Comparison of ENCODE assay signal across 8 mouse cellular contexts in the genomic region with DNA sequence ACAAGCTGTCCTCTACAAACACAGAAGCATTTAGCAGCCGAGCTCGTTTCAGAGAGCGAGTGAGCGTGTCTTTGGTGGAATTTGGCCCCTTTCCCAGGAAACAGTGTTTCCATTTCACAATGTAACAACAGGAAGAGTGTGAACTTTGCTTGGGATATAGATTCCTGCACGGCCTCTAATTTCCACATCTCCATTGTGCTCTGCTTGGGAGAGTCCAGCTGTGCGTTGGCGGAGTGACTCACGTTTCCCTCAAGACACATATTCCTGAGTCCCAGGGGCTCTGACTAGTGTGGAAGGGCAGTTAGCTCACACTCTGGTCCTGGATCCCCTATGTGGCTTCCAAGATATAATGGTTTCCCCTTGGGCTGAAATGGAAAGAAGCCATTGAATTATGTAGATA. TPM values are rescaled to one million over a fixed set of nuclear protein-coding genes. Genes with fewer than 3 reads are reported as not detected.
DNase-seq lines count a peak whose midpoint lies in the region; ATAC-seq and TF ChIP-seq lines count a peak whose summit lies in the region.

No protein-coding gene starts in this region.

- peak; percentile 64; the same call in 1 of the 2 replicates for ATAC-seq in limb, embryonic 14.5 days (ENCODE audit: low FRiP score, low read depth)
- ATAC-seq in stomach, embryonic 15.5 days (ENCODE audit: insufficient read depth, low FRiP score, low read depth) = peak; percentile 44; the same call in 1 of the 2 replicates
- no peak for ATAC-seq in megakaryocyte progenitor cell, adult 5-6 weeks (replicated peaks; ENCODE audit: poor library complexity)

- intact Hi-C loops in left cerebral cortex, adult 2 months (cut with DNase I) = loop anchor here (5.0 kb wide), 1 partner anchor 202 kb away; no protein-coding TSS in a partner anchor

- no peaks in the 10 kb centered on the region for H3K36me3 ChIP-seq in limb, embryonic 14.5 days (ENCODE audit: control insufficient read depth, insufficient read depth, low read length)
- no peaks in the 10 kb centered on the region for H3K36me3 ChIP-seq in limb, embryonic 10.5 days
- H3K36me3 ChIP-seq in stomach, embryonic 15.5 days = no peaks in the 10 kb centered on the region

- no peaks in the 10 kb centered on the region for H3K9me3 ChIP-seq in limb, embryonic 14.5 days (ENCODE audit: control insufficient read depth, low read length)
- no peaks in the 10 kb centered on the region for H3K9me3 ChIP-seq in limb, embryonic 10.5 days (replicated peaks)
- H3K9me3 ChIP-seq in stomach, embryonic 15.5 days = no peaks in the 10 kb centered on the region

- TF ChIP-seq POLR2A in limb, embryonic 14.5 days (IDR thresholded peaks at IDR 0.05; ENCODE audit: borderline replicate concordance, extremely low read depth, insufficient read depth, insufficient read length) = no peak

- H3K9ac ChIP-seq in limb, embryonic 14.5 days (ENCODE audit: low read depth, low read length, severe bottlenecking) = no peak overlapping the region
- H3K9ac ChIP-seq in stomach, embryonic 15.5 days = no peak overlapping the region

- no peak overlapping the region for H3K4me3 ChIP-seq in limb, embryonic 14.5 days (replicated peaks; ENCODE audit: low read length)
- no peak overlapping the region for H3K4me3 ChIP-seq in limb, embryonic 10.5 days
- H3K4me3 ChIP-seq in stomach, embryonic 15.5 days (replicated peaks) = no peak overlapping the region
- H3K4me3 ChIP-seq in left cerebral cortex, adult 2 months = no peak overlapping the region

- H3K4me2 ChIP-seq in limb, embryonic 14.5 days (replicated peaks; ENCODE audit: low read depth, low read length, severe bottlenecking) = no peak overlapping the region
- H3K4me2 ChIP-seq in stomach, embryonic 15.5 days = 0 out of 2 replicates have a peak overlapping the region, but pooled peaks have one; percentile 5

- no peak for TF ChIP-seq CTCF in left cerebral cortex, adult 2 months (IDR thresholded peaks at IDR 0.05)

- no peak overlapping the region for H3K27ac ChIP-seq in limb, embryonic 14.5 days (replicated peaks; ENCODE audit: low read depth, low read length)
- no peak overlapping the region for H3K27ac ChIP-seq in limb, embryonic 10.5 days
- H3K27ac ChIP-seq in stomach, embryonic 15.5 days = peak overlapping the region; percentile 63
- no peak overlapping the region; the same call in 1 of the 2 replicates for H3K27ac ChIP-seq in left cerebral cortex, adult 2 months

- peak; percentile 73 for DNase-seq in limb, embryonic 14.5 days (ENCODE audit: low spot score)
- no peak for DNase-seq in limb, embryonic 10.5 days (ENCODE audit: low spot score)
- DNase-seq in heart, adult 18-20 months = peak; percentile 76 to 86
- DNase-seq in kidney, postnatal 25 days = peak; percentile 44 to 46
- DNase-seq in left cerebral cortex, adult 2 months (ENCODE audit: extremely low spot score in 1 of 2, low spot score in 2 of 2) = no peak
- no peak for DNase-seq in embryo, embryonic 10 days (ENCODE audit: low spot score)

- WGBS in limb, embryonic 14.5 days = 49% methylated on average over 8 of the region's 8 CpGs
- 79% methylated on average over 8 of the region's 8 CpGs for WGBS in limb, embryonic 10.5 days
- WGBS in stomach, embryonic 15.5 days = 37% methylated on average over 8 of the region's 8 CpGs

- H3K4me1 ChIP-seq in limb, embryonic 14.5 days (ENCODE audit: control insufficient read depth, insufficient read depth, low read length) = no peaks in the 10 kb centered on the region
- peaks cover 7% of the 10 kb centered on the region; the same call in 1 of the 2 replicates for H3K4me1 ChIP-seq in limb, embryonic 10.5 days
- peaks cover 6% of the 10 kb centered on the region; the same call in 1 of the 2 replicates for H3K4me1 ChIP-seq in stomach, embryonic 15.5 days

- H3K27me3 ChIP-seq in limb, embryonic 14.5 days (ENCODE audit: control insufficient read depth, insufficient read depth, low read length) = peaks cover 5% of the 10 kb centered on the region; the same call in 1 of the 2 replicates
- H3K27me3 ChIP-seq in limb, embryonic 10.5 days (ENCODE audit: low read depth, poor library complexity, severe bottlenecking) = peaks cover 49% of the 10 kb centered on the region
- H3K27me3 ChIP-seq in stomach, embryonic 15.5 days (replicated peaks) = no peaks in the 10 kb centered on the region

RNA-seq across cellular contexts. Expression of gene Cavin1, which starts 9.2 kb away (rescaled TPM):
- polyA plus RNA-seq in limb, embryonic 14.5 days (2012; rRNA removed) = 81.3 and 96.8 TPM in 2 replicates
- 128 and 135 TPM in 2 replicates for polyA plus RNA-seq in limb, embryonic 14.5 days (2014; fragmentation: Nextera tagmentation; extraction: Ambion mirVana)
- polyA plus RNA-seq in limb, embryonic 10.5 days (2016; fragmentation: Nextera tagmentation; extraction: Ambion mirVana) = 21.9 and 24.6 TPM in 2 replicates
- total RNA-seq in heart, adult 18-20 months (2021) = 100 to 1,000 TPM; 192 to 214 TPM
- 306 and 329 TPM in 2 replicates for polyA plus RNA-seq in stomach, embryonic 15.5 days (2015; fragmentation: Nextera tagmentation; extraction: Ambion mirVana)
- total RNA-seq in left cerebral cortex, adult 2 months (2021) = 10 to 100 TPM; 19.2 to 22.2 TPM
- 0.51 and 1.7 TPM in 2 replicates for total RNA-seq in megakaryocyte progenitor cell, adult 5-6 weeks (2015)
- total RNA-seq in megakaryocyte progenitor cell, adult 5-6 weeks (2017) = 1.4 and 2.5 TPM in 2 replicates

RNA-seq across cellular contexts. Expression of gene Atp6v0a1, which starts 29.4 kb away (rescaled TPM):
- 60.9 and 72.8 TPM in 2 replicates for polyA plus RNA-seq in limb, embryonic 14.5 days (2012; rRNA removed)
- polyA plus RNA-seq in limb, embryonic 14.5 days (2014; fragmentation: Nextera tagmentation; extraction: Ambion mirVana) = 31.8 and 32.7 TPM in 2 replicates
- 28.1 and 30.2 TPM in 2 replicates for polyA plus RNA-seq in limb, embryonic 10.5 days (2016; fragmentation: Nextera tagmentation; extraction: Ambion mirVana)
- 10 to 100 TPM; 87.1 to 92.2 TPM for total RNA-seq in heart, adult 18-20 months (2021)
- 36.6 and 39.7 TPM in 2 replicates for polyA plus RNA-seq in stomach, embryonic 15.5 days (2015; fragmentation: Nextera tagmentation; extraction: Ambion mirVana)
- total RNA-seq in left cerebral cortex, adult 2 months (2021) = 100 to 1,000 TPM; 442 to 461 TPM
- 21.4 and 35.3 TPM in 2 replicates for total RNA-seq in megakaryocyte progenitor cell, adult 5-6 weeks (2015)
- total RNA-seq in megakaryocyte progenitor cell, adult 5-6 weeks (2017) = 38.1 and 50.1 TPM in 2 replicates

RNA-seq across cellular contexts. Expression of gene Stat3, which starts 40.5 kb away (rescaled TPM):
- polyA plus RNA-seq in limb, embryonic 14.5 days (2012; rRNA removed) = 56.1 and 66.2 TPM in 2 replicates
- 63.0 and 65.9 TPM in 2 replicates for polyA plus RNA-seq in limb, embryonic 14.5 days (2014; fragmentation: Nextera tagmentation; extraction: Ambion mirVana)
- 20.7 and 30.2 TPM in 2 replicates for polyA plus RNA-seq in limb, embryonic 10.5 days (2016; fragmentation: Nextera tagmentation; extraction: Ambion mirVana)
- total RNA-seq in heart, adult 18-20 months (2021) = 10 to 100 TPM; 71.8 to 83.2 TPM
- 44.5 and 46.5 TPM in 2 replicates for polyA plus RNA-seq in stomach, embryonic 15.5 days (2015; fragmentation: Nextera tagmentation; extraction: Ambion mirVana)
- 10 to 100 TPM; 35.7 to 40.9 TPM for total RNA-seq in left cerebral cortex, adult 2 months (2021)
- total RNA-seq in megakaryocyte progenitor cell, adult 5-6 weeks (2015) = 38.3 and 38.6 TPM in 2 replicates
- total RNA-seq in megakaryocyte progenitor cell, adult 5-6 weeks (2017) = 78.6 and 85.3 TPM in 2 replicates

Comparison
In these comparisons a context has a peak if more than half of its experiments do, and no peak if none do; other contexts are left out.
1. DNase-seq: peak in limb, embryonic 14.5 days (single experiment), heart, adult 18-20 months (2 of 2) and kidney, postnatal 25 days (2 of 2); none in limb, embryonic 10.5 days (single experiment), left cerebral cortex, adult 2 months (0 of 2) and embryo, embryonic 10 days (single experiment).
2. RNA of gene Cavin1, which starts 9.2 kb away (total RNA-seq): 192 to 214 TPM in heart, adult 18-20 months; 19.2 to 22.2 TPM in left cerebral cortex, adult 2 months and 0.51 to 2.5 TPM in megakaryocyte progenitor cell, adult 5-6 weeks; every median in the first group is over 4 times any median in the second.
3. RNA of gene Atp6v0a1, which starts 29.4 kb away (total RNA-seq): 442 to 461 TPM in left cerebral cortex, adult 2 months; 87.1 to 92.2 TPM in heart, adult 18-20 months and 21.4 to 50.1 TPM in megakaryocyte progenitor cell, adult 5-6 weeks; every median in the first group is over 4 times any median in the second.